Mouse (Mus musculus) ovary, postnatal 10 days (tissue): ENCODE data around the gene Plxna4.
"Not testable (repeated sequence)": the region's sequence is repeated elsewhere in the genome, so short reads cannot be mapped to it uniquely, and the experiment has no call there.

Source experiments
- DNase-seq: peaks from one replicate; pipeline ENCODE4 v3.0.0; 2022; ENCODE audit warnings: low spot score

Plxna4 gene

DNA sequence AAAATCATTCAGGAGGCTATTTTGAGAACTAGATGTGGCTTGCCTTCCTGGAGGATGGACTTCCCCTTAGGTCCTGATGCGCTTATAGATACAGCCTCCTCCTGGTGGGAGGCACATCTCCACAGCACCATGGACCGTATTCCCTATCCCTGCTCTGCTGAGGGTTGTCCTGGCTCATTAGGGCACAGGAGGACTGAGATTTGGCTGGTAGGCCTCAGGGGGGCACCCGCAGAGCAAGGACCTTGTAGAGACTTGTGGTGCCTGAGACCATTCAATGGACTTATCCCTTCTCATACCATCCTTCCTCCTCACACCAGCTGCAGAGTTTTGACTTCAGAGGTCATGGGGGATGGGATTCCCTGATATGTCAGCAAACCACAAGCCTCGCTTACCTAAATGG, 47.8 kb downstream of the Plxna4 start:
- DNase-seq = no peak

GRCm38 (mm10) chr6:32533962-32534740, 53.8 kb downstream of the Plxna4 start:
- DNase-seq = no peak

DNA sequence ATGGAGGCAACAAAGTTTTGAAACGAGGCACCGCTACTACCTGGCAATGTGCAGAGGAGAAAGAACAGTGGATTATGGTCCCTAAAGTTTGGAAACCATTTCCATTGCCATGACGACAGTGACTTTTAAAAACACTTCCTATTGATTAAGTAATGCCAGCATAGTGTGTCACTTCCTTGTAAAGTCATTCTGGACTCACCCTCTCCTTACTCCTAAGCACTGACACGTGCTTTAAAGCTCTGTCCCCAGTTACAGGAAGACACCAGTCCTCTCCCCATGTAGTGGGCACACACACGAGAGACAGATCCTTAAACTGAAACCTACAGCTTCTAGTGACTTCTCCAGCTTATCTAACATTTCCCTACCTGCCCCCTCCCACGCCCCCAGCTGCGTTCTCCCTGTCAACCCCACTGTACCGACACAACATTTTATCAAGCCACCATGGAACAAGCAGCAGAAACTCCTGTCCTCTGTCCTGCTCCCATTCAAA, 59.9 kb downstream of the Plxna4 start:
- no peak for DNase-seq

DNA sequence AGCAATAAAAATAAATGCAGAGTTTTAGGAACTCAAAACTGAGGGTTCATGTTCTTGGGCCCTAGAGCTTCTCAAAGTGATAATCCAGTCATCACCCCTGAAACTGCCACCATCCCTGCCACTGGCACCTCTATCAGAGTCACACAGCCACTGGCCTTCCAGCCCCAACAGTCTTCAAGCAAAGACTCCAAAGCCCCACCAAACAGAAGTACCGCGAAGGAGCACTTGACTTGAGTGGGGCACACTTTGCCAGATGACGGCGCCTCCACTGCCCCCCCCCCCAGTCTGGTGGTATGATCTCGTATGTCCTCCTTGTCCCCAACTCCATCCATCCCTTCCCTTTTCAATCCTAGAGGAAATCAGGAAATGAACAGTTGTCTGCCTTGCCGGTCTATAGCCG, 60.5 kb downstream of the Plxna4 start:
- no peak for DNase-seq

- DNase-seq = no peak
Measured at GRCm38 (mm10) chr6:32526762-32527161, 61.2 kb downstream of the Plxna4 start.

- no peak for DNase-seq
Measured at GRCm38 (mm10) chr6:32520097-32520496, 67.9 kb downstream of the Plxna4 start.

- DNase-seq = no peak
Measured at GRCm38 (mm10) chr6:32518617-32519016, 69.4 kb downstream of the Plxna4 start.

- DNase-seq = no peak
Measured at GRCm38 (mm10) chr6:32514096-32514495, 73.9 kb downstream of the Plxna4 start.

DNA sequence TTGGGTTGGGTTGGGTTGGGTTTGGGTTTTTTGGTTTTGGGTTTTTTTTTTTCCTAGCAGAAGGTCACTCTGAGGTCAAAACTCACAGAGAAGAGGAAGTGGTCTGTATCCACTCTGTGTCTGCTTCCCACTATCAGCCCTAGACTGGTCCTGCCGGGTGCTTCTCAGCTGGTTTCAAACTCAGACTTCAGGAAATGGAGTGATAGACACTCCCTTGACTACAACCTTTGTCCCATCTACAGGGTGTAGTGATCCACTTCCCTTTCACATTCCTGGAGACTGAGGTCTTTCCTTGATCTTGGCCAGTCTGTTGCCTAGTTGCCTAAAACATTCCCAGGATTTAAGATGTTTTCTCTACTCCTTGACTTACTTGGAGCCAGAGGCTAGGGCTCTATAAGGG, 76.0 kb downstream of the Plxna4 start:
- DNase-seq = no peak

DNA sequence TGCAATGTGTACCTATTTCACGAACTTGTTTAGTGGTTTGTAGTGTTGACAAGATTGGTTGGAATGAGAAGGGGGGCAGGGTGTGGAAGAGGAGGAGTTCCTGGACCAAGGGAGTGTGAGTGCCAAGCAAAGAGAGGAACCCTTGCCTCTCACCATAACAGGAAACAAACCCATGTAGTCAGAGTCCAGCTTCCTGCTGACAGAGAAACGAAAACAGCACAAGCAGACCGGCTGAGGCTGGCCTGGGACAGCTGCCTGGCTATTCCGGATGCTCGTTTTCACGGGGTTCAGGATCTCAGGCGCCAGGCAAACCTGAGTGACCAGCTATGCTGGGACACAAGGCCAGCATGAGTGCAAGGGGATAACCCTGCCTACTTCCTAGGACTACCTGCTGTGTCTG, 77.1 kb downstream of the Plxna4 start:
- DNase-seq = no peak

- DNase-seq = no peak
Measured at GRCm38 (mm10) chr6:32510491-32510890, 77.5 kb downstream of the Plxna4 start.

DNA sequence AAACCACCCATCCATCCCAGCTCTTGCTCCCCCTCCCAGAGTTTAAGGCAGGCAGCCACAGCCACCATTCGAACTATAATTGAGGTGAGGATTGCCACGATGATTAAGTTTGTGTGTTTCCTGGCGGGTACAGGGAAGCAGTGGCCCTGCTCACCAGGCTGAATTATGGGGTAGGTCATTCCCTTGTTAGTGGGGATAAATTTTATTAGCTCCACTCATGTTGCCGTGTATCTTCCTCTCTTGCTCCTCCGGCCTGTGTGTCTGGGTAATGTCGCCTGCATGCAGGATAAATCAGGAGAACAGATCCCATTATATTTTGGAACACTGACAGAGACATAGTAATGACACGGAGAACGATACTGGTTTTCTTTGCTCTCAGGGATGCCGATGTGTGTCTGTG, 78.9 kb downstream of the Plxna4 start:
- DNase-seq = no peak

GRCm38 (mm10) chr6:32504963-32505362, 83.0 kb downstream of the Plxna4 start:
- no peak for DNase-seq

GRCm38 (mm10) chr6:32501186-32501585, 86.8 kb downstream of the Plxna4 start:
- DNase-seq = not testable (repeated sequence)

DNA sequence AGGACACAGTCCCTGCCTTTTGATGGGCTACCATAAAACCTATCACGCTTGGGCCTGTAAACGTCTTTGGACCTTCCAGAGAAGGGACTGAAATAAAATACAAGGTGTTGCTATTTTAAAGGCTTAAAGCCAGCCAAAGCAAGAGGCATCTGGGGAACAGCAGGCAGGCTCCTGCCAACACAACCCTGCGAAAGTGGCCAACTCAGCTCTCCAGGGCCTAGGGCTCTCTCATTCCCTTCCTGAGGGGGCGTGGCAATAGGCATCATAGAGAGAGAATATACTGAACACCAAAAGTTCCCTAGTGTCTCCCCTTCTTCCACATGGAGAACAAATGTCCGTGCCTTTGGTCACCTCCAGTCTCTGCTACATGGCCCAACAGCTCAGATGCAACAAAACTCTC, 89.9 kb downstream of the Plxna4 start:
- DNase-seq = no peak

- no peak for DNase-seq
Measured at GRCm38 (mm10) chr6:32496109-32496508, 91.9 kb downstream of the Plxna4 start.

GRCm38 (mm10) chr6:32495532-32495931, 92.5 kb downstream of the Plxna4 start:
- no peak for DNase-seq

- DNase-seq = no peak
Measured at GRCm38 (mm10) chr6:32493557-32493956, 94.4 kb downstream of the Plxna4 start.

DNA sequence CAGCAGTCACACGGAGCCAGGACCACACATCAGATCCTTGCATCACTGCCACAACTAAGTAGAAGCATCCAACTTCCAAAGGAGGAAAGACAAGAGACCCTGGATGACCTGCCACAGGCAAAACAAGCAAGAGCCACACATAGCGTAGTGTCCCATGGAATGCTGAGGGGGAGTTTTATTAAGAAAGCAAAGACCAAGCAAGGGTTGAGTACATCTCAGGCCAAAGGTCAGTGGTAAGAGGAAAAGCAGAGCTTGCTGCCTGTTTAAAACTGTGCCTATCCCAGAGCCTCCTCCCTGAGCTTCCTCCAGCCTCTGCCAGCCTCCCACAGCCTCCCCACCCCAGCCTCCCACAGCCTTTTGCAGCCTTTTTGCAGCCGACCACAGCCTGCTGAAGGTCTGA, 100.9 kb downstream of the Plxna4 start:
- no peak for DNase-seq

GRCm38 (mm10) chr6:32482469-32482868, 105.5 kb downstream of the Plxna4 start:
- no peak for DNase-seq

GRCm38 (mm10) chr6:32480741-32481140, 107.3 kb downstream of the Plxna4 start:
- no peak for DNase-seq

DNA sequence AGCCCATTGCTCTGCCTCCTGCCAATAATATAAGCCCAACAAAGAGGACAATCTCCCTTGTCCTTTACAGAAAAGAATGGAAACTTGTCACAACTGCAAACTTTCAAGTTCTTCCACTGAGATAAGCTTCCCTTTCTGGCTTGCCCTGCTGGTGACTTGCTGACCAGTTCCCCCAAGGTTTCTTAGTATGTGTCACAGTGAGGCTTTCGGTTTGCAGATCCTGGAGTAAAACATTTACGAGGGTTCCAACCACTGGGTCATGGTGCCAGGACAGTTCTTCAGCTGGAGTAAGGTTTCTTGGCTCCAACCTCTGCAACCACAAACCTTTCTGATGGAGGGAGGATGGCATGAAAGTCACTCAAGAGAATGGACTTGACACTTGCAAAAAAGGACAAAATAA, 108.2 kb downstream of the Plxna4 start:
- DNase-seq = no peak

- peak; percentile 8 for DNase-seq
Measured at GRCm38 (mm10) chr6:32479193-32479758, 108.7 kb downstream of the Plxna4 start.

- no peak for DNase-seq
Measured at GRCm38 (mm10) chr6:32475958-32476357, 112.0 kb downstream of the Plxna4 start.
